Mouse (Mus musculus): ENCODE data around the gene Bin2. TPM values are rescaled to one million over a fixed set of nuclear protein-coding genes. Genes with fewer than 3 reads are reported as not detected.

Gene Bin2
- polyA plus RNA-seq, 1 experiment from 2014 or later, result 4.0 TPM

DNA sequence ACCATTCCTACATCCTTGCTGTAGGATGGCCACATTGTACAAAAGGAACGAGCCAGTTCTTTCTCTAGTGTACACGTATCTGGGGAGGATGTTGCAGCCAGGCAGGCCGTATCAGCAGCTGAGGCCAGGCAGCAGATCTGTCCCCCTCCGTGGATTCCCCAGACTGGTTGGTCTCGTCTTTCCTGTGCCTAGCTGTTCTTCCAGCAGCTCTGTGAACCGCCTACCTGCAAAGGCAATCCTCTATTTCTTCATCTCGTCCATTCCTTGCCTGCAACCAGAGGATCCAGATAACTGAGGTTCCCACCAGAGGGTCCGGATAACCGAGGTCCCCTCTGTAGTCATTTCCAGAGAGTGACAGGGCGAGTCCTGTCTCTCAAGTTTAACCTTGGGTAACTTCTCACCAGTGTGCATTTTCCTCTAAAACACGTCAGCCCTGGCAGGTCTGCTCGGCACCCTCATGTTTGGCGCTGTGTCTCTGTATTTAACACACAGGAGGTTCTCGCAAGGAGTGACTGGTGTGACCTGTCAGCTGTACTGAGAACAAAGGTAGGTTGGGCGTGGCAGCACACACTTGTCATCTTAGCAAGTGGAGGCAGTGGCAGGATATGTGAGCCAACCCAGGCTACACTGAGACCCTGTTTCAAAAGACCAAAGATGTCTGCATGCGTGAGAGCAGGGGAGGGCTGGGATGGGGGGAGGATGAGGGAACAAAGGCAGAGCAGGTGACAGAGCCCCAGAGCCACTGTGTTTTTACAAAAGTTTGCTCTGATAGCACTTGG lies 29.2 kb downstream of the Bin2 start:
- 77% methylated on average over 16 of the region's 16 CpGs for WGBS

DNA sequence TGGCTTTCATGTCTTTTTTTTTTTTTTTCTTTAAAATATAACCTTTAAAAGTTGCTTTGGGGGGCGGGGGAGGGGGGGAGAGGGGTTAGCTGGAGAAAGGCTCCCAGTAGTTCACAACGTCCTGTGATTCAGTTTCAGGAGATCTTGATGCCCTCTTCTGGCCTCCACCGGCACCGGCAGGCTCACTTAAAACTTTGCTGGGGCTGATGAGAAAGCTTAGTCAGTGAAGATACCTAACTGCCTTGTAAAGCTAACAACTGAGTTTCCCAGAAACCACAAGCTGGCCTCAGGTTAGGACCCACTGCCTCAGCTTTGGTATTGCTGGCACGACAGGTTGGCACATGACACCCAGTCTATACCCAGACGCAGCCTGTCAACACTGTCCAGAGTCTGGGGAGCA lies 31.7 kb downstream of the Bin2 start:
- H3K4me1 ChIP-seq, result peaks cover 35% of the 10 kb centered on the region
- H3K36me3 ChIP-seq (replicated peaks), result no peaks in the 10 kb centered on the region
- no peak overlapping the region for H3K4me3 ChIP-seq
- peak; percentile 32 for DNase-seq (ENCODE audit: low spot score)
- H3K27me3 ChIP-seq (replicated peaks; ENCODE audit: low read depth, poor library complexity, severe bottlenecking), result peaks cover 77% of the 10 kb centered on the region
- WGBS, result 16% methylated on average over 6 of the region's 6 CpGs
- H3K9me3 ChIP-seq, result no peaks in the 10 kb centered on the region
- H3K27ac ChIP-seq (replicated peaks), result no peak overlapping the region

More for the DNA sequence above, 29.2 kb downstream of the Bin2 start:
- no peak for DNase-seq (ENCODE audit: low spot score)
- Histone ChIP-seq H3K9me3 (no peaks in the 10 kb centered on the region), H3K27me3 (replicated peaks; ENCODE audit: low read depth, poor library complexity, severe bottlenecking) (peaks cover 57% of the 10 kb centered on the region), H3K27ac (replicated peaks) (no peak overlapping the region; the same call in 1 of the 2 replicates), H3K36me3 (replicated peaks) (no peaks in the 10 kb centered on the region), H3K4me1 (peaks cover 39% of the 10 kb centered on the region), H3K4me3 (no peak overlapping the region)

- Histone ChIP-seq H3K4me3 (peak within 1 kb of the TSS; percentile 65), H3K27ac (replicated peaks) (peak within 1 kb of the TSS; percentile 54; the same call in 1 of the 2 replicates), H3K36me3 (replicated peaks) (no peaks in the 10 kb centered on the region), H3K27me3 (replicated peaks; ENCODE audit: low read depth, poor library complexity, severe bottlenecking) (peaks cover 83% of the 10 kb centered on the region), H3K9me3 (no peaks in the 10 kb centered on the region), H3K4me1 (peaks cover 35% of the 10 kb centered on the region)
- peak; percentile 54 for DNase-seq (ENCODE audit: low spot score)
- WGBS, result under 1% methylated on average over 77 of the region's 77 CpGs
Measured at GRCm38 (mm10) chr15:100636700-100637501, 32.5 kb downstream of the Bin2 start, which contains the start of gene Smagp. TSS of gene Smagp (minus strand) at chr15:100636940.

GRCm38 (mm10) chr15:100635851-100636645 lies 33.3 kb downstream of the Bin2 start:
- H3K4me3 ChIP-seq, result peak overlapping the region; percentile 65
- 3% methylated on average over 38 of the region's 38 CpGs for WGBS
- peaks cover 33% of the 10 kb centered on the region for H3K4me1 ChIP-seq
- peak; percentile 58 for DNase-seq (ENCODE audit: low spot score)
- no peaks in the 10 kb centered on the region for H3K36me3 ChIP-seq (replicated peaks)
- H3K27me3 ChIP-seq (replicated peaks; ENCODE audit: low read depth, poor library complexity, severe bottlenecking), result peaks cover 88% of the 10 kb centered on the region
- peak overlapping the region; percentile 54; the same call in 1 of the 2 replicates for H3K27ac ChIP-seq (replicated peaks)
- H3K9me3 ChIP-seq, result no peaks in the 10 kb centered on the region

GRCm38 (mm10) chr15:100635239-100635638 lies 34.1 kb downstream of the Bin2 start:
- H3K4me3 ChIP-seq, result no peak overlapping the region
- H3K4me1 ChIP-seq, result peaks cover 25% of the 10 kb centered on the region
- H3K9me3 ChIP-seq, result no peaks in the 10 kb centered on the region
- peak; percentile 14 for DNase-seq (ENCODE audit: low spot score)
- no peak overlapping the region for H3K27ac ChIP-seq (replicated peaks)
- H3K36me3 ChIP-seq (replicated peaks), result no peaks in the 10 kb centered on the region
- H3K27me3 ChIP-seq (replicated peaks; ENCODE audit: low read depth, poor library complexity, severe bottlenecking), result peaks cover 83% of the 10 kb centered on the region
- whole genome bisulfite sequencing, result 11% methylated on average over 9 of the region's 9 CpGs

DNA sequence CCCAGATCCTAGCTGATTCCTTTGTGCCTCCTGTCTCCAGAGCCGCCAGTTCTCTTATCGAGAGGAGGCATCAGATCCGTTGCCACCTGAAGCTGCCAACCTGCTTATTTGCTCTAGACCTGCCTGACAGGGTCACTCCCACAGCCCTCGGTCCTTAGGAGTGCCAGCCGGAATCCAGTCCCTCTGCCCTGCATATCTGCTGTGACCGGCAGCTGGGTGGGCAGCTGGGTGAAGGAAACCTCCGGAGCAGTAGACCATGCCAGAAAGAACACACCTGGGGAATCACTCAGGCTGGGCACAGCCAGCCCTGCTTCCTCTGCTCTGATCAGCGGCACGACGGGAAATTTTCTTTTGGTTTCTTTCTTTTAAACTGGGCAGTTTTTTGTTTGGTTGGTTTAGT lies 36.0 kb downstream of the Bin2 start:
- H3K4me3 ChIP-seq, result no peak overlapping the region
- WGBS, result 83% methylated on average over 10 of the region's 10 CpGs
- no peaks in the 10 kb centered on the region for H3K9me3 ChIP-seq
- DNase-seq (ENCODE audit: low spot score), result no peak
- no peak overlapping the region for H3K27ac ChIP-seq (replicated peaks)
- peaks cover 84% of the 10 kb centered on the region for H3K27me3 ChIP-seq (replicated peaks; ENCODE audit: low read depth, poor library complexity, severe bottlenecking)
- no peaks in the 10 kb centered on the region for H3K36me3 ChIP-seq (replicated peaks)
- H3K4me1 ChIP-seq, result peaks cover 31% of the 10 kb centered on the region

DNA sequence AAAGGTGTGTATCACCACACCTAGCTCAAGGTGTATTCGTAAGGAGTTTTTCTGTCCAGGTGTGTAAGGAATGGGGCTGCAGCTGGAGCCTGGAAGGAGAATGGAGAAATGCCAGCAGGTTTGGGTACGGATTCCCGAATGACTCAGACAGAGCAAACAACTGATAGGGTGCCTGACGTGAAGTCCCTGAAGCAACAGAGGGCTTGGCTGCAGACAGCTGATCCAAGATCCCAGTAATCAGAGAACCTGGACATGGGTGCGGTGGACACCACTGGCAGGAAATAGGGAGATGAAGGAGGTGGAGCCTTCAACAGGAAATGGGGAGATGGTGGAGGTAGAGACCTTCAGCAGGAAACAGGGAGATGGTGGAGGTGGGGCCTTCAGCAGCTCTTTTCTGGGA lies 37.0 kb downstream of the Bin2 start:
- no peak overlapping the region for H3K27ac ChIP-seq (replicated peaks)
- no peaks in the 10 kb centered on the region for H3K36me3 ChIP-seq (replicated peaks)
- peaks cover 73% of the 10 kb centered on the region for H3K27me3 ChIP-seq (replicated peaks; ENCODE audit: low read depth, poor library complexity, severe bottlenecking)
- no peak for DNase-seq (ENCODE audit: low spot score)
- H3K9me3 ChIP-seq, result no peaks in the 10 kb centered on the region
- peaks cover 36% of the 10 kb centered on the region for H3K4me1 ChIP-seq
- H3K4me3 ChIP-seq, result no peak overlapping the region
- WGBS, result 88% methylated on average over 5 of the region's 5 CpGs

DNA sequence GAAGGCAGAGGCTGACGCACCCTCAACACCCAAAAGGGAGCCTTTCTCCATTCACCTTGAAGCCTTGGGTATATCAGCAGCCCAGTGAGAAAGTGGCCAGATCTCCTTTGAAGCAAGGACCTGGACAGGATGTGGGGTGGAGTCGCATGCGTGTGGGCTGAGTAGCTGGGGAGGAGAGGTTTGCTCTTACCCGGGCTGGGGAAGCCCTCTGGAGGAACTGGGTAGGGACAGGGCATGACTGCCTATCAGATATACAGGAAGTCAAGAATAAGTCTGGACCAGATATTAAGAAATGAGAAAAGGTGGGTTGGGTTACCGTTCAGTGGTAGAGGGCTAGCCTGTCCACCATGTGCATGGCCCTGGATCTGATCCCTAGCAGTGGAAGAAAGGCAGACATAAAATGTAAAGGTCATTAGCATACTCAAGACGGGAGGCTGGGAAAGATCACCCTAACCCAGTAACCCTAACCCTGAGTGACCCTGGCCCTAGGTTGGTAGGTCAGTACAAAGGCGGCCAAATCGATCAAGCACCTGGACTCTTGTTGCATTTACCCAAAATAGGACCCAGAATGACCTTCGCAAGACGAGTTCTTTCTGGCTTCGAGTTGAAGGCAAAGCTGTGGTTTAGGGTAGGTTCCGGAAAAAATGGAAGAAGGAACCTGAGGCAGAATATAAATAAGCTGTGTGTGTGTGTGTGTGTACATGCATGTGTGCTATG lies 37.7 kb downstream of the Bin2 start:
- Histone ChIP-seq H3K4me3 (no peak overlapping the region), H3K27me3 (replicated peaks; ENCODE audit: low read depth, poor library complexity, severe bottlenecking) (peaks cover 66% of the 10 kb centered on the region), H3K27ac (replicated peaks) (no peak overlapping the region), H3K9me3 (no peaks in the 10 kb centered on the region), H3K4me1 (peaks cover 29% of the 10 kb centered on the region), H3K36me3 (replicated peaks) (no peaks in the 10 kb centered on the region)
- DNase-seq (ENCODE audit: low spot score), result no peak
- 87% methylated on average over 12 of the region's 12 CpGs for WGBS

DNA sequence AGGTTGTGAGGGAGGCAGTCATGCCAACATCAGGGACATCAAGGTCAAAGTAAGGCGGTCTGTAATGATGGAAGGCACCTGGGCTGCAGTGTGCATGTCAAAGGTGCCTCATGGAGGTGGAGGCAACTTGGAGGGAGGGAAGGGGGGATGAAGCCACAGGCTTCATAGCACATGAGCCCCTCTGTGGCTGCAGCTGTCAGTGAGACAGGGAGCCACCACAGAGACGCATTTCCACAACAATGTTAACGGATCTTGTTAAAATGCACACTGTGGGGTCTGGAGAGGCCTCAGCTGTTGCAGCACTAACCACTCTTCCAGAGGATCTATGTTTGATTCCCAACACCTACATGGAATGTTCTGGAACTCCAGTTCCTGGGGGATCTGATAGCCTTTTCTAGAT lies 39.2 kb downstream of the Bin2 start:
- WGBS, result 74% methylated on average over 3 of the region's 3 CpGs
- H3K4me3 ChIP-seq, result no peak overlapping the region
- no peaks in the 10 kb centered on the region for H3K9me3 ChIP-seq
- no peaks in the 10 kb centered on the region for H3K36me3 ChIP-seq (replicated peaks)
- H3K27me3 ChIP-seq (replicated peaks; ENCODE audit: low read depth, poor library complexity, severe bottlenecking), result peaks cover 52% of the 10 kb centered on the region
- no peak for DNase-seq (ENCODE audit: low spot score)
- peaks cover 20% of the 10 kb centered on the region for H3K4me1 ChIP-seq
- H3K27ac ChIP-seq (replicated peaks), result 0 out of 2 replicates have a peak overlapping the region, but pooled peaks have one; percentile 14

GRCm38 (mm10) chr15:100628797-100629196 lies 40.6 kb downstream of the Bin2 start:
- no peak overlapping the region for H3K4me3 ChIP-seq
- no peaks in the 10 kb centered on the region for H3K9me3 ChIP-seq
- peaks cover 20% of the 10 kb centered on the region for H3K4me1 ChIP-seq
- peaks cover 38% of the 10 kb centered on the region for H3K27me3 ChIP-seq (replicated peaks; ENCODE audit: low read depth, poor library complexity, severe bottlenecking)
- DNase-seq (ENCODE audit: low spot score), result no peak
- WGBS, result 38% methylated on average over 7 of the region's 7 CpGs
- no peak overlapping the region for H3K27ac ChIP-seq (replicated peaks)
- H3K36me3 ChIP-seq (replicated peaks), result no peaks in the 10 kb centered on the region

DNA sequence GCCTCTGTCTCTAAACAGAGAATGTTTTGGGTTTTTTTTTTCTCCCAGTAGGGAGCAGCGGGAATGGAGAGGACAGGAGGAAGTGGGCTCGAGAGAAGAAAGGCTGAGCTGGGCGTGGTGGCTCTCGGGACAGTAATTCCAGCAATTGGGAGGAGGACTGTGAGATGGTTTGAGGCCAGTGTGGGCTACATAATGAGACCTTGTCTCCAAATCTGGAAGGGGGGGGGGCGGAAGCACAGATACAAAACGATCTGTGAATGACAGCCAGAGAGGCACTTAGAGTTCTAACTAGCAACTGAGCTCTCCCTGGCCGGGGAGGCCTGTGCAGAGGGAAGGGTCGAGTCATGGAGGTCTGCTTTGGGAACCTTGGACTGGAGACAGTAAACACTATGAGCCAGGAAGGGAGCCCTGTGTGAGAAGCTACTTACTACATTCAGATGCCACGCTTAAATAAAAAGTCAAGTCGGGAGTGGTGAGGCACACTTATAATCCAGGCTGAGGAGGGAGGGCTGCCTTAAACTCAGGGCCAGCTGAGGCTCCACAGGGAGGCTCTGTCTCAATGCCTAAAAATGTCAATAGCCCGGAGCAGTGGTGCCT lies 41.5 kb downstream of the Bin2 start:
- Histone ChIP-seq H3K4me3 (0 out of 2 replicates have a peak overlapping the region, but pooled peaks have one; percentile 14), H3K36me3 (replicated peaks) (no peaks in the 10 kb centered on the region), H3K9me3 (no peaks in the 10 kb centered on the region), H3K27ac (replicated peaks) (peak overlapping the region; percentile 2), H3K27me3 (replicated peaks; ENCODE audit: low read depth, poor library complexity, severe bottlenecking) (peaks cover 29% of the 10 kb centered on the region), H3K4me1 (peaks cover 19% of the 10 kb centered on the region)
- DNase-seq (ENCODE audit: low spot score), result no peak
- WGBS, result 6% methylated on average over 11 of the region's 11 CpGs
